Mouse (Mus musculus) midbrain, postnatal 0 days (tissue): ENCODE measurements around the gene Gpatch2. TPM values are rescaled to one million over a fixed set of nuclear protein-coding genes. Genes with fewer than 3 reads are reported as not detected.
A peak's percentile ranks its signal among the peaks of the same experiment; 100 is the strongest.

Experiments
- ATAC-seq: fragments of 200-750 bp; cut with Nextera tagmentation; 2 replicates; pipeline ENCODE4 v1.8.0; 2017; ENCODE audit warnings: moderate number of reproducible peaks, mild to moderate bottlenecking, moderate TSS enrichment, moderate library complexity; ENCODE audit not compliant: low FRiP score
- DNase-seq: peaks from one replicate; pipeline ENCODE4 v3.0.0-alpha.2; 2015; ENCODE audit warnings: low spot score
- H3K27ac ChIP-seq: fragments of 300-500 bp; sonication (generic); 2 replicates; pipeline ENCODE4 v1.5.1; 2014; ENCODE audit warnings: low read depth, mild to moderate bottlenecking, low read length, mixed read lengths
- H3K27me3 ChIP-seq: fragments of 300-500 bp; sonication (generic); 2 replicates; pipeline ENCODE4 v1.6.1; 2014; ENCODE audit warnings: low read length, control low read depth, mixed read lengths; ENCODE audit not compliant: insufficient read depth
- H3K36me3 ChIP-seq: fragments of 300-500 bp; sonication (generic); 2 replicates; pipeline ENCODE4 v1.6.1; 2014; ENCODE audit warnings: low read length, control low read depth, mixed read lengths; ENCODE audit not compliant: insufficient read depth
- H3K4me1 ChIP-seq: fragments of 300-500 bp; sonication (generic); 2 replicates; pipeline ENCODE4 v1.6.1; 2014; ENCODE audit warnings: mild to moderate bottlenecking, control low read depth, antibody characterized with exemption, low read length, mixed read lengths; ENCODE audit not compliant: insufficient read depth
- H3K4me2 ChIP-seq: fragments of 300-500 bp; sonication (generic); 2 replicates; pipeline ENCODE4 v1.6.1; 2014; ENCODE audit warnings: low read depth, mild to moderate bottlenecking, low read length, mixed read lengths; ENCODE audit not compliant: poor library complexity, severe bottlenecking
- H3K4me3 ChIP-seq: fragments of 300-500 bp; sonication (generic); 2 replicates; pipeline ENCODE4 v1.5.1; 2014; ENCODE audit warnings: low read depth, mild to moderate bottlenecking, low read length, moderate library complexity
- H3K9ac ChIP-seq: fragments of 300-500 bp; sonication (generic); replicated peaks from 2 replicates; pipeline ENCODE4 v1.6.1; 2014; ENCODE audit warnings: mild to moderate bottlenecking, low read length, moderate library complexity, mixed read lengths; ENCODE audit not compliant: poor library complexity, severe bottlenecking
- H3K9me3 ChIP-seq: fragments of 300-500 bp; sonication (generic); 2 replicates; pipeline ENCODE4 v1.6.1; 2016; ENCODE audit warnings: low read length, control low read depth
- CTCF ChIP-seq: IDR thresholded peaks from 2 replicates; pipeline ENCODE4 v1.5.1; 2016; ENCODE audit warnings: antibody characterized with exemption, mild to moderate bottlenecking
- WGBS: fragments of 180-500 bp; shearing (Covaris S2); extraction: QIAGEN DNeasy Blood & Tissue Kit; methylation state at CpG from one replicate; pipeline ENCODE4 v1.1.7; 2014; 5-methylcytosine and 5-hydroxymethylcytosine counted together
- polyA plus RNA-seq: library from polyadenylated mRNA; unstranded; fragments of >200 nt; fragmentation: Nextera tagmentation; extraction: Ambion mirVana; gene quantifications from 2 replicates; pipeline ENCODE4 v1.2.1, GENCODE M21; 2015
- total RNA-seq: library from RNA; depleted of rRNA; stranded (reverse); fragments of >200 nt; gene quantifications from 2 replicates; pipeline ENCODE4 v1.2.3, GENCODE M21; 2014; rRNA removed

Gpatch2 gene
- total RNA-seq (20.5 and 25.3 TPM in 2 replicates), polyA plus RNA-seq (11.6 and 15.0 TPM in 2 replicates)

GRCm38 (mm10) chr1:187215181-187216116 lies at the start of gene Gpatch2, which contains the start of gene Spata17:
Gene Gpatch2 (plus strand): TSS chr1:187215508.
Gene Spata17 (minus strand): TSS chr1:187215465.
- Histone ChIP-seq H3K27me3 (no peaks in the 10 kb centered on the region), H3K27ac (peak within 1 kb of the TSS; percentile 85), H3K9me3 (no peaks in the 10 kb centered on the region), H3K4me3 (peak within 1 kb of the TSS; percentile 90), H3K4me2 (peak within 1 kb of the TSS; percentile 89), H3K9ac (peak within 1 kb of the TSS; percentile 74), H3K36me3 (no peaks in the 10 kb centered on the region), H3K4me1 (no peaks in the 10 kb centered on the region)
- 1% methylated on average over 58 of the region's 58 CpGs for WGBS
- peak; percentile 87 for DNase-seq
- ATAC-seq = peak; percentile 90
- TF ChIP-seq CTCF = no peak

- ATAC-seq = no peak
- WGBS = 66% methylated on average over 7 of the region's 7 CpGs
- no peak overlapping the region for H3K4me3 ChIP-seq
Measured at GRCm38 (mm10) chr1:187169646-187170045, 45.7 kb upstream of the Gpatch2 start.

GRCm38 (mm10) chr1:187170361-187170760 lies 44.9 kb upstream of the Gpatch2 start:
- no peak for TF ChIP-seq CTCF
- Histone ChIP-seq H3K9ac (no peak overlapping the region), H3K27ac (no peak overlapping the region), H3K36me3 (no peaks in the 10 kb centered on the region), H3K27me3 (no peaks in the 10 kb centered on the region), H3K4me3 (no peak overlapping the region), H3K4me2 (no peak overlapping the region), H3K4me1 (no peaks in the 10 kb centered on the region), H3K9me3 (no peaks in the 10 kb centered on the region)
- ATAC-seq (no peak), DNase-seq (no peak)
- 83% methylated on average over 3 of the region's 3 CpGs for WGBS

More at GRCm38 (mm10) chr1:187169646-187170045, 45.7 kb upstream of the Gpatch2 start:
- H3K9me3 ChIP-seq = no peaks in the 10 kb centered on the region
- no peak overlapping the region for H3K4me2 ChIP-seq
- no peaks in the 10 kb centered on the region for H3K4me1 ChIP-seq
- H3K27me3 ChIP-seq = no peaks in the 10 kb centered on the region
- no peak overlapping the region for H3K9ac ChIP-seq
- H3K36me3 ChIP-seq = no peaks in the 10 kb centered on the region
- no peak for TF ChIP-seq CTCF
- no peak for DNase-seq
- H3K27ac ChIP-seq = no peak overlapping the region

GRCm38 (mm10) chr1:187175991-187176390 lies 39.3 kb upstream of the Gpatch2 start:
- ATAC-seq (no peak), DNase-seq (no peak)
- no peak for TF ChIP-seq CTCF
- no peak overlapping the region for H3K4me3 ChIP-seq
- 100% methylated on average over 1 of the region's 1 CpGs for WGBS
- H3K9me3 ChIP-seq = no peaks in the 10 kb centered on the region
- H3K27ac ChIP-seq = no peak overlapping the region
- H3K4me2 ChIP-seq = no peak overlapping the region
- no peaks in the 10 kb centered on the region for H3K27me3 ChIP-seq
- no peaks in the 10 kb centered on the region for H3K4me1 ChIP-seq
- H3K9ac ChIP-seq = no peak overlapping the region
- no peaks in the 10 kb centered on the region for H3K36me3 ChIP-seq

- H3K27ac ChIP-seq = no peak overlapping the region
- no peak overlapping the region for H3K4me3 ChIP-seq
- no peaks in the 10 kb centered on the region for H3K9me3 ChIP-seq
- 0 out of 2 replicates have a peak, but pooled peaks have one; percentile 13 for TF ChIP-seq CTCF
- H3K4me2 ChIP-seq = no peak overlapping the region
- no peaks in the 10 kb centered on the region for H3K36me3 ChIP-seq
- 67% methylated on average over 1 of the region's 1 CpGs for WGBS
- no peak overlapping the region for H3K9ac ChIP-seq
- DNase-seq (no peak), ATAC-seq (no peak)
- no peaks in the 10 kb centered on the region for H3K27me3 ChIP-seq
- no peaks in the 10 kb centered on the region for H3K4me1 ChIP-seq
Measured at GRCm38 (mm10) chr1:187178546-187178945, 36.8 kb upstream of the Gpatch2 start.

GRCm38 (mm10) chr1:187205506-187205905 lies 9.8 kb upstream of the Gpatch2 start:
- Histone ChIP-seq H3K9ac (no peak overlapping the region), H3K9me3 (no peaks in the 10 kb centered on the region), H3K4me2 (no peak overlapping the region), H3K4me1 (no peaks in the 10 kb centered on the region), H3K36me3 (no peaks in the 10 kb centered on the region), H3K4me3 (no peak overlapping the region), H3K27ac (no peak overlapping the region), H3K27me3 (no peaks in the 10 kb centered on the region)
- no peak for DNase-seq
- TF ChIP-seq CTCF = no peak
- ATAC-seq = no peak
- WGBS = 87% methylated on average over 6 of the region's 6 CpGs
